Mouse (Mus musculus) intestine, embryonic 14.5 days (tissue): ENCODE measurements at regions not wholly inside any gene's neighbourhood (a gene's known extent, or its start where the extent isn't known, plus 50 kb on each side); places are given as distances from the start of the nearest gene placed in this dataset.

ENCODE experiments used
- ATAC-seq: fragments of 200-750 bp; cut with Nextera tagmentation; replicated peaks from 2 replicates; pipeline ENCODE4 v1.8.0; 2017; ENCODE audit warnings: low read depth, moderate number of reproducible peaks, moderate TSS enrichment, moderate library complexity; ENCODE audit not compliant: low FRiP score, low TSS enrichment
- DNase-seq: peaks from one replicate; pipeline ENCODE4 v3.0.0-alpha.2; 2018; ENCODE audit warnings: low spot score
- H3K27ac ChIP-seq: fragments of 300-500 bp; sonication (generic); 2 replicates; pipeline ENCODE4 v1.5.1; 2014; ENCODE audit warnings: low read depth, mild to moderate bottlenecking, control low read depth
- H3K27me3 ChIP-seq: fragments of 300-500 bp; sonication (generic); replicated peaks from 2 replicates; pipeline ENCODE4 v1.6.1; 2014; ENCODE audit warnings: low read length, control low read depth; ENCODE audit not compliant: control insufficient read depth, insufficient read depth
- H3K36me3 ChIP-seq: fragments of 300-500 bp; sonication (generic); 2 replicates; pipeline ENCODE4 v1.6.1; 2014; ENCODE audit warnings: low read length, control low read depth; ENCODE audit not compliant: control insufficient read depth, insufficient read depth
- H3K4me1 ChIP-seq: fragments of 300-500 bp; sonication (generic); replicated peaks from 2 replicates; pipeline ENCODE4 v1.6.1; 2014; ENCODE audit warnings: low read length, control low read depth, mixed read lengths; ENCODE audit not compliant: control insufficient read depth, insufficient read depth
- H3K4me2 ChIP-seq: fragments of 300-500 bp; sonication (generic); 2 replicates; pipeline ENCODE4 v1.6.1; 2014; ENCODE audit warnings: low read length
- H3K4me3 ChIP-seq: fragments of 300-500 bp; sonication (generic); 2 replicates; pipeline ENCODE4 v1.5.1; 2014; ENCODE audit warnings: low read depth, low read length, control low read depth, mixed read lengths
- H3K9ac ChIP-seq: fragments of 300-500 bp; sonication (generic); 2 replicates; pipeline ENCODE4 v1.6.1; 2014; ENCODE audit warnings: mild to moderate bottlenecking, low read length
- H3K9me3 ChIP-seq: fragments of 300-500 bp; sonication (generic); 2 replicates; pipeline ENCODE4 v1.6.1; 2016; ENCODE audit warnings: low read length, control low read depth; ENCODE audit not compliant: control insufficient read depth
- WGBS: fragments of 180-500 bp; shearing (Covaris S2); extraction: QIAGEN DNeasy Blood & Tissue Kit; methylation state at CpG from one replicate; pipeline ENCODE4 v1.1.7; 2014; 5-methylcytosine and 5-hydroxymethylcytosine counted together

GRCm38 (mm10) chr15:59201894-59202670, 313.0 kb downstream of the Gm49356 start:
- H3K36me3 ChIP-seq: no peaks in the 10 kb centered on the region
- H3K4me1 ChIP-seq: peaks cover 36% of the 10 kb centered on the region
- WGBS: 76% methylated on average over 19 of the region's 19 CpGs
- H3K27ac ChIP-seq: 0 out of 2 replicates have a peak overlapping the region, but pooled peaks have one; percentile 22
- ATAC-seq (no peak), DNase-seq (no peak)
- H3K9me3 ChIP-seq: no peaks in the 10 kb centered on the region
- H3K4me2 ChIP-seq: no peak overlapping the region
- H3K27me3 ChIP-seq: no peaks in the 10 kb centered on the region
- no peak overlapping the region for H3K4me3 ChIP-seq
- no peak overlapping the region for H3K9ac ChIP-seq

- DNase-seq: no peak
- 63% methylated on average over 17 of the region's 17 CpGs for WGBS
- Histone ChIP-seq H3K4me1 (peaks cover 24% of the 10 kb centered on the region), H3K36me3 (no peaks in the 10 kb centered on the region), H3K4me3 (no peak overlapping the region), H3K9me3 (no peaks in the 10 kb centered on the region), H3K27ac (no peak overlapping the region), H3K27me3 (no peaks in the 10 kb centered on the region), H3K9ac (no peak overlapping the region), H3K4me2 (no peak overlapping the region)
- ATAC-seq: no peak
Measured at GRCm38 (mm10) chr15:59203097-59203849, 314.2 kb downstream of the Gm49356 start.

GRCm38 (mm10) chr15:59203850-59204625, 314.9 kb downstream of the Gm49356 start:
- DNase-seq (peak; percentile 70), ATAC-seq (0 out of 2 replicates have a peak, but pooled peaks have one; percentile 45)
- Histone ChIP-seq H3K9me3 (no peaks in the 10 kb centered on the region), H3K4me2 (no peak overlapping the region), H3K9ac (no peak overlapping the region), H3K27me3 (no peaks in the 10 kb centered on the region), H3K27ac (no peak overlapping the region), H3K4me3 (no peak overlapping the region), H3K36me3 (no peaks in the 10 kb centered on the region), H3K4me1 (peaks cover 19% of the 10 kb centered on the region)
- WGBS: 46% methylated on average over 17 of the region's 17 CpGs

GRCm38 (mm10) chr15:59205091-59205490, 316.0 kb downstream of the Gm49356 start:
- H3K27me3 ChIP-seq: no peaks in the 10 kb centered on the region
- H3K4me1 ChIP-seq: peaks cover 19% of the 10 kb centered on the region
- DNase-seq (no peak), ATAC-seq (no peak)
- WGBS: 88% methylated on average over 3 of the region's 3 CpGs
- no peak overlapping the region for H3K4me2 ChIP-seq
- H3K36me3 ChIP-seq: no peaks in the 10 kb centered on the region
- no peak overlapping the region for H3K4me3 ChIP-seq
- H3K9ac ChIP-seq: no peak overlapping the region
- H3K9me3 ChIP-seq: no peaks in the 10 kb centered on the region
- no peak overlapping the region for H3K27ac ChIP-seq

GRCm38 (mm10) chr15:59205544-59205943, 316.4 kb downstream of the Gm49356 start:
- 88% methylated on average over 7 of the region's 7 CpGs for WGBS
- peaks cover 19% of the 10 kb centered on the region for H3K4me1 ChIP-seq

GRCm38 (mm10) chr15:59206636-59207035, 317.5 kb downstream of the Gm49356 start:
- no peak overlapping the region for H3K27ac ChIP-seq
- no peak overlapping the region for H3K4me2 ChIP-seq
- no peak for ATAC-seq
- H3K9me3 ChIP-seq: no peaks in the 10 kb centered on the region
- 74% methylated on average over 7 of the region's 7 CpGs for WGBS
- H3K9ac ChIP-seq: no peak overlapping the region
- H3K4me3 ChIP-seq: no peak overlapping the region
- no peaks in the 10 kb centered on the region for H3K27me3 ChIP-seq
- DNase-seq: no peak
- no peaks in the 10 kb centered on the region for H3K36me3 ChIP-seq
- H3K4me1 ChIP-seq: peaks cover 14% of the 10 kb centered on the region

More at GRCm38 (mm10) chr15:59205544-59205943, 316.4 kb downstream of the Gm49356 start:
- H3K27me3 ChIP-seq: no peaks in the 10 kb centered on the region
- no peak for ATAC-seq
- H3K4me2 ChIP-seq: no peak overlapping the region
- H3K36me3 ChIP-seq: no peaks in the 10 kb centered on the region
- H3K9ac ChIP-seq: no peak overlapping the region
- no peak for DNase-seq
- no peak overlapping the region for H3K4me3 ChIP-seq
- H3K27ac ChIP-seq: no peak overlapping the region
- H3K9me3 ChIP-seq: no peaks in the 10 kb centered on the region

GRCm38 (mm10) chr15:59207976-59208375, 318.9 kb downstream of the Gm49356 start:
- peaks cover 9% of the 10 kb centered on the region; the same call in 1 of the 2 replicates for H3K4me1 ChIP-seq
- H3K9me3 ChIP-seq: no peaks in the 10 kb centered on the region
- H3K4me2 ChIP-seq: no peak overlapping the region
- H3K27me3 ChIP-seq: no peaks in the 10 kb centered on the region
- DNase-seq: no peak
- ATAC-seq: no peak
- no peak overlapping the region for H3K9ac ChIP-seq
- 66% methylated on average over 4 of the region's 4 CpGs for WGBS
- no peak overlapping the region for H3K4me3 ChIP-seq
- H3K36me3 ChIP-seq: no peaks in the 10 kb centered on the region
- no peak overlapping the region for H3K27ac ChIP-seq

- ATAC-seq: no peak
Measured at GRCm38 (mm10) chr15:59212362-59212761, 323.3 kb downstream of the Gm49356 start.

More at GRCm38 (mm10) chr15:59212362-59212761, 323.3 kb downstream of the Gm49356 start:
- H3K4me3 ChIP-seq: no peak overlapping the region
- no peak for DNase-seq
- no peak overlapping the region for H3K9ac ChIP-seq
- no peaks in the 10 kb centered on the region for H3K27me3 ChIP-seq
- WGBS: 74% methylated on average over 3 of the region's 3 CpGs
- no peak overlapping the region for H3K4me2 ChIP-seq
- no peak overlapping the region for H3K27ac ChIP-seq
- H3K36me3 ChIP-seq: no peaks in the 10 kb centered on the region
- no peaks in the 10 kb centered on the region for H3K4me1 ChIP-seq
- no peaks in the 10 kb centered on the region for H3K9me3 ChIP-seq
